Mouse (Mus musculus): ENCODE data around the gene Brsk1.

GRCm38 (mm10) chr7:4742482-4742819 is 52.0 kb downstream of the Brsk1 start:
- TF ChIP-seq CTCF (IDR thresholded peaks at IDR 0.05; ENCODE audit: low read depth, low read length), result no peak
- TF ChIP-seq POLR2A (IDR thresholded peaks at IDR 0.05; ENCODE audit: extremely low read depth, insufficient read depth, low read length), result no peak

Data from liver, adult 2 months (tissue).